Mouse (Mus musculus): ENCODE measurements around the gene Tnrc6b.

- TF ChIP-seq TAL1 (IDR thresholded peaks at IDR 0.05; ENCODE audit: low read length) (no peak), GATA1 (IDR thresholded peaks at IDR 0.05; ENCODE audit: low read length) (no peak)
These were observed 53.6 kb downstream of the Tnrc6b start for GRCm38 (mm10) chr15:80764666-80765065.

All from erythroblast, embryonic 14.5 days (primary cell).